Mouse (Mus musculus) lung, postnatal 0 days (tissue): ENCODE data around the gene Galnt14.

Experiments used
- CTCF ChIP-seq: IDR thresholded peaks from 2 replicates; pipeline ENCODE4 v1.5.1; 2016; ENCODE audit warnings: antibody characterized with exemption, mild to moderate bottlenecking
- EP300 ChIP-seq: IDR thresholded peaks from 2 replicates; pipeline ENCODE4 v1.6.1; 2016; ENCODE audit warnings: antibody characterized with exemption, mild to moderate bottlenecking, control low read depth

- TF ChIP-seq CTCF: no peak
- TF ChIP-seq EP300: no peak
Measured at GRCm38 (mm10) chr17:73561149-73561548, 149.1 kb downstream of the Galnt14 start.
